Mouse (Mus musculus) heart, adult 2 months (tissue): ENCODE measurements at regions not wholly inside any gene's neighbourhood (a gene's known extent, or its start where the extent isn't known, plus 50 kb on each side); places are given as distances from the start of the nearest gene placed in this dataset.

ENCODE experiments used
- CTCF ChIP-seq: fragments of 200-600 bp; IDR thresholded peaks from 2 replicates; pipeline ENCODE4 v1.8.1; 2022; ENCODE audit warnings: antibody characterized with exemption, mild to moderate bottlenecking, moderate library complexity
- POLR2A ChIP-seq: fragments of 200-500 bp; IDR thresholded peaks from 2 replicates; pipeline ENCODE4 v1.6.1; 2011; ENCODE audit warnings: mild to moderate bottlenecking, low read depth, low read length, control low read depth; ENCODE audit not compliant: insufficient read depth

DNA sequence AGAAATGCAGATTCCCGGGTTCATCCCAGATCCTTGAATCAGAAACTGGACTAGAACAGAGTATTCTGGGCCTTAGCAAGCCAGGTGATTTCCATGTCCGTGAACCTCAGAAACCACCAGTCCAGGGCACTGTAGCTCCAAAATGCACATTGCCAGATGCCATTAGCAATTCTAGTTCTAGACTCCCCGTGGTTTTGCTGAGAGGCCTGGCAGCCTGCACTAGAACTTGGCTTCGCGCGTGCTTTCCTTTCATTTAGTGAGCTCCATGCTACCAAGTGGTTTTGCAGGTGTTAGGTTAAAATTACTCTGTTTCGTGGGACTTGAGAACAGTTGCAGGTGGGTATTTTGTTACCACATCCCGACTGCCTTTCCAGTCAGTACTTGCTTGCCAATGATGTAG lies 876.0 kb downstream of the Ntrk3 start:
- TF ChIP-seq POLR2A (no peak), CTCF (no peak)
